Mouse (Mus musculus): ENCODE results near the gene Vamp8.

GRCm38 (mm10) chr6:72396837-72397251 lies 6.3 kb upstream of the Vamp8 start:
- TF ChIP-seq CTCF (IDR thresholded peaks at IDR 0.05; ENCODE audit: insufficient read depth, low read length), result no peak
- no peak for TF ChIP-seq POLR2A (IDR thresholded peaks at IDR 0.05; ENCODE audit: borderline replicate concordance, extremely low read depth, low read depth, low read length)

All from lung, adult 2 months (tissue).